Mouse (Mus musculus): ENCODE data around the gene Lhfpl2. TPM values are rescaled to one million over a fixed set of nuclear protein-coding genes. Genes with fewer than 3 reads are reported as not detected.

Gene Lhfpl2
- polyA plus RNA-seq, 1 experiment from 2014 or later = 6.8 TPM

GRCm38 (mm10) chr13:94132187-94132995 lies 74.8 kb downstream of the Lhfpl2 start:
- ATAC-seq (ENCODE audit: low FRiP score, low TSS enrichment) (no peak), DNase-seq (ENCODE audit: low spot score) (no peak)
- Histone ChIP-seq H3K4me1 (replicated peaks; ENCODE audit: control insufficient read depth, insufficient read depth) (peaks cover 5% of the 10 kb centered on the region; the same call in 1 of the 2 replicates), H3K27me3 (ENCODE audit: control insufficient read depth, insufficient read depth, low read length) (no peaks in the 10 kb centered on the region), H3K9me3 (ENCODE audit: control insufficient read depth, low read length) (no peaks in the 10 kb centered on the region), H3K9ac (ENCODE audit: low read length) (no peak overlapping the region), H3K4me3 (ENCODE audit: low read depth, low read length) (no peak overlapping the region), H3K4me2 (replicated peaks; ENCODE audit: low read depth) (no peak overlapping the region), H3K27ac (replicated peaks) (0 out of 2 replicates have a peak overlapping the region, but pooled peaks have one; percentile 18), H3K36me3 (ENCODE audit: control insufficient read depth, insufficient read depth, low read length) (no peaks in the 10 kb centered on the region)
- 62% methylated on average over 13 of the region's 13 CpGs for WGBS
- TF ChIP-seq CTCF (IDR thresholded peaks at IDR 0.05; ENCODE audit: low read depth) = no peak
- TF ChIP-seq EP300 (optimal IDR thresholded peaks at IDR 0.05) = no peak

GRCm38 (mm10) chr13:94134646-94135045 lies 77.0 kb downstream of the Lhfpl2 start:
- H3K4me1 ChIP-seq (replicated peaks; ENCODE audit: control insufficient read depth, insufficient read depth) = peaks cover 5% of the 10 kb centered on the region; the same call in 1 of the 2 replicates
- H3K4me3 ChIP-seq (ENCODE audit: low read depth, low read length) = no peak overlapping the region
- DNase-seq (ENCODE audit: low spot score) (no peak), ATAC-seq (ENCODE audit: low FRiP score, low TSS enrichment) (0 out of 2 replicates have a peak, but pooled peaks have one; percentile 11)
- H3K9ac ChIP-seq (ENCODE audit: low read length) = no peak overlapping the region
- WGBS = 66% methylated on average over 7 of the region's 7 CpGs
- no peak overlapping the region for H3K4me2 ChIP-seq (replicated peaks; ENCODE audit: low read depth)
- no peaks in the 10 kb centered on the region for H3K36me3 ChIP-seq (ENCODE audit: control insufficient read depth, insufficient read depth, low read length)
- TF ChIP-seq CTCF (IDR thresholded peaks at IDR 0.05; ENCODE audit: low read depth) (no peak), EP300 (optimal IDR thresholded peaks at IDR 0.05) (no peak)
- H3K9me3 ChIP-seq (ENCODE audit: control insufficient read depth, low read length) = no peaks in the 10 kb centered on the region
- H3K27me3 ChIP-seq (ENCODE audit: control insufficient read depth, insufficient read depth, low read length) = no peaks in the 10 kb centered on the region
- peak overlapping the region; percentile 63 for H3K27ac ChIP-seq (replicated peaks)

GRCm38 (mm10) chr13:94135180-94135579 lies 77.6 kb downstream of the Lhfpl2 start:
- DNase-seq (ENCODE audit: low spot score) (no peak), ATAC-seq (ENCODE audit: low FRiP score, low TSS enrichment) (peak; percentile 67; the same call in 1 of the 2 replicates)
- Histone ChIP-seq H3K4me2 (replicated peaks; ENCODE audit: low read depth) (no peak overlapping the region), H3K9ac (ENCODE audit: low read length) (no peak overlapping the region), H3K4me3 (ENCODE audit: low read depth, low read length) (no peak overlapping the region), H3K36me3 (ENCODE audit: control insufficient read depth, insufficient read depth, low read length) (no peaks in the 10 kb centered on the region), H3K27ac (replicated peaks) (peak overlapping the region; percentile 63), H3K9me3 (ENCODE audit: control insufficient read depth, low read length) (no peaks in the 10 kb centered on the region), H3K27me3 (ENCODE audit: control insufficient read depth, insufficient read depth, low read length) (no peaks in the 10 kb centered on the region), H3K4me1 (replicated peaks; ENCODE audit: control insufficient read depth, insufficient read depth) (peaks cover 8% of the 10 kb centered on the region; the same call in 1 of the 2 replicates)
- WGBS = 45% methylated on average over 7 of the region's 7 CpGs
- TF ChIP-seq EP300 (optimal IDR thresholded peaks at IDR 0.05) (no peak), CTCF (IDR thresholded peaks at IDR 0.05; ENCODE audit: low read depth) (no peak)

- 56% methylated on average over 14 of the region's 14 CpGs for WGBS
- H3K36me3 ChIP-seq (ENCODE audit: control insufficient read depth, insufficient read depth, low read length) = no peaks in the 10 kb centered on the region
- DNase-seq (ENCODE audit: low spot score) (no peak), ATAC-seq (ENCODE audit: low FRiP score, low TSS enrichment) (no peak)
- peaks cover 12% of the 10 kb centered on the region for H3K4me1 ChIP-seq (replicated peaks; ENCODE audit: control insufficient read depth, insufficient read depth)
- TF ChIP-seq CTCF (IDR thresholded peaks at IDR 0.05; ENCODE audit: low read depth) (no peak), EP300 (optimal IDR thresholded peaks at IDR 0.05) (no peak)
- no peak overlapping the region for H3K4me3 ChIP-seq (ENCODE audit: low read depth, low read length)
- H3K4me2 ChIP-seq (replicated peaks; ENCODE audit: low read depth) = no peak overlapping the region
- H3K9ac ChIP-seq (ENCODE audit: low read length) = no peak overlapping the region
- H3K27me3 ChIP-seq (ENCODE audit: control insufficient read depth, insufficient read depth, low read length) = no peaks in the 10 kb centered on the region
- H3K27ac ChIP-seq (replicated peaks) = peak overlapping the region; percentile 67
- no peaks in the 10 kb centered on the region for H3K9me3 ChIP-seq (ENCODE audit: control insufficient read depth, low read length)
Measured at GRCm38 (mm10) chr13:94139713-94140445, 82.3 kb downstream of the Lhfpl2 start.

- Histone ChIP-seq H3K9ac (ENCODE audit: low read length) (no peak overlapping the region), H3K4me3 (ENCODE audit: low read depth, low read length) (no peak overlapping the region), H3K27me3 (ENCODE audit: control insufficient read depth, insufficient read depth, low read length) (no peaks in the 10 kb centered on the region), H3K4me1 (replicated peaks; ENCODE audit: control insufficient read depth, insufficient read depth) (peaks cover 12% of the 10 kb centered on the region), H3K4me2 (replicated peaks; ENCODE audit: low read depth) (no peak overlapping the region), H3K9me3 (ENCODE audit: control insufficient read depth, low read length) (no peaks in the 10 kb centered on the region), H3K36me3 (ENCODE audit: control insufficient read depth, insufficient read depth, low read length) (no peaks in the 10 kb centered on the region), H3K27ac (replicated peaks) (peak overlapping the region; percentile 67)
- TF ChIP-seq EP300 (optimal IDR thresholded peaks at IDR 0.05) (no peak), CTCF (IDR thresholded peaks at IDR 0.05; ENCODE audit: low read depth) (no peak)
- DNase-seq (ENCODE audit: low spot score) (no peak), ATAC-seq (ENCODE audit: low FRiP score, low TSS enrichment) (no peak)
- WGBS = 63% methylated on average over 4 of the region's 4 CpGs
Measured at GRCm38 (mm10) chr13:94140446-94140845, 82.8 kb downstream of the Lhfpl2 start.
